Mouse (Mus musculus): ENCODE results near the gene Plp2. TPM values are rescaled to one million over a fixed set of nuclear protein-coding genes. Genes with fewer than 3 reads are reported as not detected.

Plp2 gene
- polyA plus RNA-seq (2017; shearing (Covaris generic)): 109 TPM

DNA sequence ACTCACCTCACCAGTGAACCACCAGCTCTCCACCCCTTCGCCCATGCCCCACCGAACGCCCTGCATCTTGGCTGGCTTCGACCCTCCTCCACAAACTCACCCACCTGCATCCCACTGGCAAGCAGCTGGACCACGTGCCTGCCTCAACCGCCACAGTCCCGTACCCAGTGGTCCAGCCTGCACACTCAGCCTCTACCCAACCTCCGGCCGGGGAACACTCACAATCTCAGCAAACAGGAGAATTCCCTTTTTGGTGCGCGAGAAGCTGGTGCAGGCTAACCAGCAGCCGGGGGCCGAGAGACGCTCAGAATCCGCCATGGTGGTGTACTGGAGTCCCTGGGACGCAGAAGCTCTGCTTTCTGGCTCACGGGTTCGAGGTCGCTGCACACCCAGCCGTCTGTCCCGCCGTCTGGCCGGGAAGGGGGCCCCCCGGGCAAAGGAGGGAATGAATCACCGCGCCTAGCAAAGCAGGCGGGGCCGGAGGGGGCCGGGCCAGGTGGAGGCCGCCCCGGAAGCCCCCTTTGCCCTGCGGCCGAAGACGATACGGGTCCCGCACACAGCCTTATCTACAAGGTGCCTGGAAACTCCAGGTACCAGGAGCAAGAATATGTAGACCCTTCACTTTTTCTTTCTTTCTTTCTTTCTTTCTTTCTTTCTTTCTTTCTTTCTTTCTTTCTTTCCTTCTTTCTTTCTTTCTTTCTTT is at the start of gene Plp2:
Gene Plp2, minus strand, starts transcription at position 470 of the 703 bp plus-strand sequence.

DNA sequence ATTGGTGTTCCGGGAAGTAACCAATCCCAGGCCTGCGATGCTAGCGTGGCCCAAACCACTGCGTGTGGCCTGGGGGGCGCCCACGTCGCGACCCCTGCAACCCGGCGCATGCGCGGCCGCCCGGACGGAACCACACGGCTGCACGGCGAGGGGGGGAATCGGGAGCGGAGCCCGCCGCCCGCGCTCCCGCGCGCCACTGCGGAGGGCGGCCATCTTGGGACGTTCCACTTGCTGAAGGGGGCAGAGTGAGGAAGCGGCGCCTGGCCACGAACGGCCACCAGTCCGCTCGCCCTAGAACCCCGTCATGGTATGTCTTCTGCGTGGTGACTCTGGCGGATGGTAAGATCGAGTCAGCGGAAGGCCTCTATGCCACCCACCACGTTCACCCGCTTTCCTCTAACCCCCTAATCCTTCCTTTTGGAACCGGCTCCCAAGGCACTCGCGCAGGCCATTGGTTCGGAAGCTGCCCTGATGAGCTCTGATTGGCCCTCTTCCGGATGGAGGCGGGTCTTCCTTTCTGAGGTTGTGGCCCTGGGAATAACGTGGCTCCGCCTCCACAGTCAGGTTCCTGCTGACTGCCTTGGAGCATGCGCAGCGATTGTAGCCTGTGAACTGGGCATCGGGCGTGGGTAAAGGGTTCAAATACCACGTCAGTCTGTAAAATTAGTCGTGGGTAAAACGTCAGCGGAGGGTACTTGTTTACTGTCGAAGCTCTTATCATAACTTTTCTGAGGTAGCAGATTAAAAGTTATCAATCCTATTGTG is 43.1 kb upstream of the Plp2 start, which contains the start of gene Wdr45:
Gene Wdr45, plus strand, starts transcription at position 199 of the 765 bp plus-strand sequence.

DNA sequence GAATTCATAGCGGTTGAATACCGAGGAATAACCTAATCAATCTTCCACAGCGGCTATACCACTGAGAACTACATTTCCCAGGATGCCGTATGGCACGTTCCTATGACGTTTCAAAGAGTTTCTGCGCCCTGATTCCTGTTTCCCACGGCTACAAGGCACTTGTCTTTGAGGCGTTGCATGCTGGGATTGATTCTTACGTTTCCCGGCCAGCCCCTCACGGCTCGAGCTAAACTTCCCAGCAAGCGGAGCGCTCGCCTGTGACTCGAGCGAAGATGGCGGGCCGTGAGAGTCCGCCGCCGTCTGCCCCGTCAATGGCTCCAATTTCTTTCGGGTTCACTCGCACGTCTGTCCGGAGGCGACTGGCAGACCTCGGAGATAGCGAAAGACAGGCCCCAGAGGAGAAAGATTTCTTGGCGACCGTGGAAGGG is 25.8 kb upstream of the Plp2 start, which contains the start of gene Gpkow:
Gene Gpkow, plus strand, starts transcription at position 178 of the 428 bp plus-strand sequence.

DNA sequence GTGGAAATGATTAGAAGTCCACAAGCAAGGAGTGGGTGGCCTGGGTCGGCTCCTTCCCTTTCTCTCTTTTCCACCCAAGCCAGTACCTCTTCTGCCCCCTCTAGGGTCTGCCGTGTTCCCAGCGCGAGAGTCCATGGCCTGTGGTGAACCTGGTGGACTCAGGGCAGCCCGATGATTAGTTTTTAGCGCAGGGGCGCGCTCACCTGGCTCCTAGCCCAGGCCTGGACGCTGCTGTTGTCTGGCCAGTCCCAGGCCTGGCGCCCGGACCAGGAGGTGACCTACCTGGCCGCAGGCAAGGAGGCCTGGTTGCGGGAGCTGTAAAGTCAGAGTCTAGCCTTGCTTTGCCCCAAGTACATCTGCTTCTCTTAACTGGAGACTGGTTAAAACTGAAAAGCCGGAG is 9.7 kb upstream of the Plp2 start, which contains the start of gene Magix:
Gene Magix, minus strand, starts transcription at position 388 of the 400 bp plus-strand sequence.

DNA sequence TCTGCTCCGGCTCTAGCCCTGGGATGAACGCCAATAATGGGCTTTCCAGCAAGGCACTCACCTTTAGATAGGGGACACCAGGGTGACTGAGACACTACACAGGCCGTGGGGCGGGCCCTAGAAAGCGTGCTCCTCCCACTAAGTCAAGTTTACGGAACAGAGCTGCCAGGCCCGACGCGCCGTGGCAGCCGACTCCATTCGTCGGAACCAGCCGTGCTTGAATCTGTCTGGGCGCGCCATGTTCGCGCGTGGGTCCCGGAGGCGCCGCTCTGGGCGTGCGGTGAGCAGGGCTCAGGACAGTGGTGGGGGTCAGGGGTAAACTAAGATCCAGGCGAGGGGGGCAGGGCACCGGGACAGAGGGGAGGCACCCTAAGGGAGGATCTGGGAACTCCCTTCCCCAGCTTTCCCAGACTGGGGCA is 14.0 kb downstream of the Plp2 start, which contains the start of gene Prickle3:
Gene Prickle3, plus strand, starts transcription at position 40 of the 419 bp plus-strand sequence.

DNA sequence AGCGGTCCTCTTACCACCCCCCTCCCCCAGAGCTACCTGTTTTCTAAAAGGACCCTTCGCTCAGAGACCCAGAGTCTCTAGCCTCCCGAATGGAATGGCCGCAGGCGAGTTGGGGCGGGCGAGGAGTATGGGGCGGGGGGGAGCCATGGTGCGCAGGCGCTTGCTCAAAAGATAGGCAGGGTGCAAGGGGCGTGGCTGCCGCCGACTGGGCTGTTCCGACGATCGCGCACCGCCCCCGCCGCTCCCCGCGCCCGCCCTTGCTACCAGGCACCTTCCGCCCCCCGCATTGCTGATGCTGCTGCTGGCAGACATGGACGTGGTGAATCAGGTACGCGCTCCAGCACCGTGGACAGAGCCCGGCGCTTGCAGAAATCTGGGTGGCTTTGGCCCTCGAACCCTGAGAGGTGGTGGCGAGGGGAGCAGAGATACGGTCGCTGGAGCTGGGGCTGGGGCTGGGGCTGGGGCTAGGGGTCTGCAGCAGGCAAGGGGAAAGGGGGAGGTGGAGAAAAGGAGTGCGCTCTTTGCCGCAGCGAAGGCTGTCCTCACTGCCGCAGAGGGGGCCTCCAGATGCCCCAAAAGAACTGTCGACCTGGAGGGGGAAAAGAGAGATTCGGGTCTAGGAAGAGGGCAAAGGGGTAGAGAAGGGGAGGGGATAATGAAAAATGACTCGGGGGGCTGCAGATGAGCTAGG is 32.6 kb downstream of the Plp2 start, which contains the start of gene Syp:
Gene Syp, plus strand, starts transcription at position 71 of the 691 bp plus-strand sequence.

Other genes with a start within 250 kb of the Plp2 start
- gene Foxp3, start 97.7 kb downstream of the Plp2 start, polyA plus RNA-seq (2017; shearing (Covaris generic)): 130 TPM
- 22.6 TPM for gene Ppp1r3f, start 97.1 kb downstream of the Plp2 start, polyA plus RNA-seq (2017; shearing (Covaris generic))
- 34.2 TPM for gene Ccdc22, start 65.9 kb downstream of the Plp2 start, polyA plus RNA-seq (2017; shearing (Covaris generic))
- 0.14 TPM for gene Cacna1f, start 64.3 kb downstream of the Plp2 start, polyA plus RNA-seq (2017; shearing (Covaris generic))
- 20.3 TPM for gene Syp, start 32.9 kb downstream of the Plp2 start, polyA plus RNA-seq (2017; shearing (Covaris generic))
- gene Prickle3, start 14.1 kb downstream of the Plp2 start, polyA plus RNA-seq (2017; shearing (Covaris generic)): 38.5 TPM
- gene Magix, start 9.9 kb upstream of the Plp2 start, polyA plus RNA-seq (2017; shearing (Covaris generic)): not detected
- 65.3 TPM for gene Gpkow, start 25.7 kb upstream of the Plp2 start, polyA plus RNA-seq (2017; shearing (Covaris generic))
- 77.9 TPM for gene Wdr45, start 42.9 kb upstream of the Plp2 start, polyA plus RNA-seq (2017; shearing (Covaris generic))
- 0.45 TPM for gene Gm45208, start 50.9 kb upstream of the Plp2 start, polyA plus RNA-seq (2017; shearing (Covaris generic))
- 26.2 TPM for gene Praf2, start 57.0 kb upstream of the Plp2 start, polyA plus RNA-seq (2017; shearing (Covaris generic))
- gene Ccdc120, start 79.5 kb upstream of the Plp2 start, polyA plus RNA-seq (2017; shearing (Covaris generic)): not detected
- 31.1 TPM for gene Tfe3, start 91.2 kb upstream of the Plp2 start, polyA plus RNA-seq (2017; shearing (Covaris generic))
- gene Gripap1, start 118.4 kb upstream of the Plp2 start, polyA plus RNA-seq (2017; shearing (Covaris generic)): 117 TPM
- gene Kcnd1, start 150.9 kb upstream of the Plp2 start, polyA plus RNA-seq (2017; shearing (Covaris generic)): 0.73 TPM
- 221 TPM for gene Otud5, start 170.0 kb upstream of the Plp2 start, polyA plus RNA-seq (2017; shearing (Covaris generic))
- gene Pim2, start 206.9 kb upstream of the Plp2 start, polyA plus RNA-seq (2017; shearing (Covaris generic)): 50.5 TPM
- gene Slc35a2, start 212.6 kb upstream of the Plp2 start, polyA plus RNA-seq (2017; shearing (Covaris generic)): 35.8 TPM
- 136 TPM for gene Pqbp1, start 227.9 kb upstream of the Plp2 start, polyA plus RNA-seq (2017; shearing (Covaris generic))
- 122 TPM for gene Timm17b, start 228.0 kb upstream of the Plp2 start, polyA plus RNA-seq (2017; shearing (Covaris generic))
- not detected for gene Gm10491, start 236.4 kb upstream of the Plp2 start, polyA plus RNA-seq (2017; shearing (Covaris generic))
- gene Gm10490, start 238.2 kb upstream of the Plp2 start, polyA plus RNA-seq (2017; shearing (Covaris generic)): not detected
- not detected for gene Pcsk1n, start 248.4 kb upstream of the Plp2 start, polyA plus RNA-seq (2017; shearing (Covaris generic))